Comparison of ENCODE assay signal across 9 mouse cellular contexts in the genomic region with DNA sequence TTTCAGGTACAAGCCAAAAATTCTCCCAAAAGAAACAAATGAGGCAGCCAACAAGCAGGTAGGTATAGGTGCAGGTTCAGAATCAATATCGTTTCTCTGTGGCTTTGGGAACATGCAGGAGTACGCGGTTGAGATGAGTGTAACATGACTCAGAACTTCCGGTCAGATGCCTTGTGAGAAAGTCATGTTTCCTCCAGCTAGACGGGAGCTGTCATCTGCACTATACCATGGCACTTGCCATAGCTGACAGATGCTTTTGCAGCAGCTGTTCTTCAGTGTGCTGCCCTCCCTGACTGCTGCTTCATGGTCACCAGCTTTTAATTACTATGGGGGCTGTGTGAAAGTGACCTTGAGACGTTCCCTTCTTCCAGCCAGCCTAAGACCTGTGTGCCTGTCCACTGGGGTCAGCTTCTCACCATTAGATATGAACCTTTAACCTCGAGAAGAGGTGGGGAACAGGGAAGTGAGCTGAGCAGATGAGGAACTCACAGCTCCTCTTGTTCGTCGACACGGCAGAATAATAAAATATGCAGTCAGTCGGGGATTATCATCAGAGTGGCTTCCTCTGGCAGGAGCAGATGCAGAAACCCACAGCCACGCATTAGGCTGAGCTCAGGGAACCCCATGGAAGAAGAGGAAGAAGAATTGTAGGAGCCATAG. TPM values are rescaled to one million over a fixed set of nuclear protein-coding genes. Genes with fewer than 3 reads are reported as not detected.
DNase-seq lines count a peak whose midpoint lies in the region; ATAC-seq and TF ChIP-seq lines count a peak whose summit lies in the region.
"Had no signal": no experiment of that assay in that cellular context is flagged by ENCODE, and none has a peak within 500 bp of the region (broad histone marks: within the 10 kb centered on the region; RNA-seq: fewer than 3 reads in every experiment).

No protein-coding gene starts in this region.

- no peak for TF ChIP-seq CTCF in kidney, postnatal 0 days (IDR thresholded peaks at IDR 0.05; ENCODE audit: low read depth)
- TF ChIP-seq CTCF in MEL (IDR thresholded peaks at IDR 0.05 in 2 of 3, conservative IDR thresholded peaks at IDR 0.05 in 1 of 3; ENCODE audit: control insufficient read depth in 1 of 3, insufficient read depth in 1 of 3, low read depth in 2 of 3, low read length in 3 of 3, poor library complexity in 1 of 3, severe bottlenecking in 1 of 3), result no peak

- 55% methylated on average over 12 of the region's 12 CpGs for WGBS in kidney, postnatal 0 days
- 33% methylated on average over 12 of the region's 12 CpGs for WGBS in heart, embryonic 16.5 days
- 79% methylated on average over 12 of the region's 12 CpGs for WGBS in forebrain, embryonic 10.5 days

- TF ChIP-seq RAD21 in MEL (IDR thresholded peaks at IDR 0.05; ENCODE audit: low read depth, low read length), result no peak

- no peak for TF ChIP-seq EP300 in MEL (IDR thresholded peaks at IDR 0.05; ENCODE audit: low read depth in 1 of 2, low read length in 2 of 2)

- no peaks in the 10 kb centered on the region for H3K79me2 ChIP-seq in MEL (ENCODE audit: control insufficient read depth, insufficient read depth, low read length, poor library complexity)
- no peaks in the 10 kb centered on the region for H3K79me2 ChIP-seq in myocyte (ENCODE audit: control insufficient read depth, insufficient read depth)

- no peaks in the 10 kb centered on the region for H3K27me3 ChIP-seq in kidney, postnatal 0 days (ENCODE audit: insufficient read depth, low read length)
- no peaks in the 10 kb centered on the region for H3K27me3 ChIP-seq in MEL (ENCODE audit: control insufficient read depth in 1 of 2, insufficient read depth in 2 of 2, low read length in 2 of 2)
- no peaks in the 10 kb centered on the region for H3K27me3 ChIP-seq in heart, embryonic 16.5 days (ENCODE audit: control insufficient read depth, insufficient read depth, low read length)
- no peaks in the 10 kb centered on the region for H3K27me3 ChIP-seq in myocyte (ENCODE audit: control insufficient read depth, insufficient read depth, insufficient read length)
- peaks cover 54% of the 10 kb centered on the region for H3K27me3 ChIP-seq in forebrain, embryonic 10.5 days (ENCODE audit: poor library complexity, severe bottlenecking)

- no peak overlapping the region for H3K27ac ChIP-seq in kidney, postnatal 0 days
- peak overlapping the region; percentile 32; the same call in 1 of the 2 replicates for H3K27ac ChIP-seq in MEL (ENCODE audit: control insufficient read depth, low read depth, low read length)
- H3K27ac ChIP-seq in heart, embryonic 16.5 days (ENCODE audit: low read length), result peak overlapping the region; percentile 14; the same call in 1 of the 2 replicates
- no peak overlapping the region for H3K27ac ChIP-seq in forebrain, embryonic 10.5 days

- no peaks in the 10 kb centered on the region for H3K9me3 ChIP-seq in kidney, postnatal 0 days (replicated peaks; ENCODE audit: low read length)
- no peaks in the 10 kb centered on the region for H3K9me3 ChIP-seq in MEL (replicated peaks; ENCODE audit: insufficient read depth, low read length)
- H3K9me3 ChIP-seq in heart, embryonic 16.5 days (replicated peaks; ENCODE audit: control insufficient read depth, low read length), result no peaks in the 10 kb centered on the region
- no peaks in the 10 kb centered on the region for H3K9me3 ChIP-seq in forebrain, embryonic 10.5 days

- H3K4me2 ChIP-seq in kidney, postnatal 0 days (ENCODE audit: low read length), result no peak overlapping the region
- peak overlapping the region; percentile 42 for H3K4me2 ChIP-seq in heart, embryonic 16.5 days (ENCODE audit: low read depth, low read length)
- peak overlapping the region; percentile 74 for H3K4me2 ChIP-seq in myocyte (ENCODE audit: low read depth)

- H3ac ChIP-seq in myocyte (ENCODE audit: control insufficient read depth, insufficient read length), result no peak overlapping the region

- H3K36me3 ChIP-seq in kidney, postnatal 0 days (ENCODE audit: insufficient read depth, low read length), result no peaks in the 10 kb centered on the region
- H3K36me3 ChIP-seq in MEL (ENCODE audit: control insufficient read depth in 1 of 2, insufficient read depth in 2 of 2, low read length in 2 of 2), result peaks cover 0 to 8% of the 10 kb centered on the region in 2 experiments; a peak in 2 of 4 replicates
- no peaks in the 10 kb centered on the region for H3K36me3 ChIP-seq in heart, embryonic 16.5 days (ENCODE audit: control insufficient read depth, insufficient read depth)
- no peaks in the 10 kb centered on the region for H3K36me3 ChIP-seq in myocyte (ENCODE audit: control insufficient read depth, insufficient read depth)
- H3K36me3 ChIP-seq in forebrain, embryonic 10.5 days (replicated peaks), result no peaks in the 10 kb centered on the region

- no peak overlapping the region for H3K4me3 ChIP-seq in kidney, postnatal 0 days (replicated peaks; ENCODE audit: low read depth, low read length)
- H3K4me3 ChIP-seq in MEL (ENCODE audit: control insufficient read depth in 1 of 2, insufficient read depth in 1 of 2, low read depth in 2 of 2, low read length in 2 of 2) (peak overlapping the region; percentile 29 to 46), myocyte (no peak overlapping the region)
- H3K4me3 ChIP-seq in heart, embryonic 16.5 days (ENCODE audit: low read length), result peak overlapping the region; percentile 3; the same call in 1 of the 2 replicates
- H3K4me3 ChIP-seq in forebrain, embryonic 10.5 days, result no peak overlapping the region

- H3K4me1 ChIP-seq in kidney, postnatal 0 days (replicated peaks; ENCODE audit: insufficient read depth, low read length), result no peaks in the 10 kb centered on the region
- H3K4me1 ChIP-seq in MEL (ENCODE audit: control insufficient read depth in 1 of 2, insufficient read depth in 2 of 2, low read length in 2 of 2), result peaks cover 4 to 10% of the 10 kb centered on the region in 2 experiments; a peak in 3 of 4 replicates
- H3K4me1 ChIP-seq in heart, embryonic 16.5 days (ENCODE audit: control insufficient read depth, insufficient read depth, low read length), result no peaks in the 10 kb centered on the region
- no peaks in the 10 kb centered on the region for H3K4me1 ChIP-seq in forebrain, embryonic 10.5 days

- TF ChIP-seq POLR2A in MEL (IDR thresholded peaks at IDR 0.05; ENCODE audit: control insufficient read depth in 1 of 2, insufficient read depth in 1 of 2, low read depth in 1 of 2, low read length in 2 of 2, poor library complexity in 1 of 2) (no peak), myocyte (IDR thresholded peaks at IDR 0.05; ENCODE audit: insufficient read length, low read depth) (no peak)

- 0 out of 2 replicates have a peak, but pooled peaks have one; percentile 36 for ATAC-seq in kidney, postnatal 0 days (replicated peaks; ENCODE audit: low FRiP score, low read depth)
- ATAC-seq in heart, embryonic 16.5 days (replicated peaks; ENCODE audit: extremely low read depth, insufficient read depth, low FRiP score), result peak; percentile 49; the same call in 1 of the 2 replicates

- no peak overlapping the region for H3K9ac ChIP-seq in kidney, postnatal 0 days (ENCODE audit: low read depth, low read length)
- H3K9ac ChIP-seq in MEL (ENCODE audit: control insufficient read depth, low read depth, low read length, poor library complexity, severe bottlenecking), result peak overlapping the region; percentile 32
- H3K9ac ChIP-seq in heart, embryonic 16.5 days (ENCODE audit: low read length), result no peak overlapping the region

- DNase-seq in kidney, postnatal 0 days (ENCODE audit: low spot score), result peak; percentile 15
- DNase-seq in kidney, adult 8-10 months, result no peak
- peak; percentile 57 for DNase-seq in MEL (ENCODE audit: low read depth, low spot score)
- DNase-seq in layer of hippocampus, postnatal 25 days (ENCODE audit: extremely low spot score in 1 of 2, low spot score in 1 of 2), result no peak
- no peak for DNase-seq in frontal cortex, postnatal 36 days (ENCODE audit: low spot score in 2 of 2)
- DNase-seq in forebrain, embryonic 10.5 days (ENCODE audit: extremely low spot score, low spot score), result no peak
- DNase-seq: lung, adult 2 months had no signal

TF ChIP-seq in MEL, 35 proteins besides CTCF, POLR2A, EP300 and RAD21 (continues in another document):
- no peak for TF ChIP-seq USF2 (IDR thresholded peaks at IDR 0.05; ENCODE audit: borderline replicate concordance in 1 of 2, insufficient read depth in 1 of 2, low read depth in 1 of 2, low read length in 2 of 2)
- TF ChIP-seq MAX (IDR thresholded peaks at IDR 0.05; ENCODE audit: low read length), result no peak
- no peak for TF ChIP-seq MXI1 (IDR thresholded peaks at IDR 0.05; ENCODE audit: low read depth, low read length)
- no peak for TF ChIP-seq ZKSCAN1 (IDR thresholded peaks at IDR 0.05; ENCODE audit: low read depth, low read length)
- TF ChIP-seq POLR2AphosphoS5 (IDR thresholded peaks at IDR 0.05; ENCODE audit: borderline replicate concordance, low read depth, low read length), result no peak

TF ChIP-seq in myocyte, 11 proteins besides CTCF, POLR2A, EP300 and RAD21 (continues in another document):
- TF ChIP-seq SRF (IDR thresholded peaks at IDR 0.05; ENCODE audit: control insufficient read depth, insufficient read length, low read depth) (no peak), CEBPB (IDR thresholded peaks at IDR 0.05; ENCODE audit: insufficient read depth, poor library complexity, severe bottlenecking) (no peak), E2F4 (IDR thresholded peaks at IDR 0.05; ENCODE audit: insufficient read depth) (no peak), REST (IDR thresholded peaks at IDR 0.05; ENCODE audit: insufficient read depth, insufficient read length) (no peak), TCF3 (IDR thresholded peaks at IDR 0.05; ENCODE audit: insufficient read length, low read depth) (peak; percentile 75)

RNA-seq across cellular contexts. Expression of a gene that starts 7.0 kb away (rescaled TPM):
- 0.59 and 0.62 TPM in 2 replicates for polyA plus RNA-seq in kidney, postnatal 0 days (2015; fragmentation: Nextera tagmentation; extraction: Ambion mirVana)
- total RNA-seq in MEL (2012; rRNA removed), result not detected in 2 replicates
- not detected for polyA plus RNA-seq in MEL (2012; ENCODE audit: insufficient read depth in 1 of 2, insufficient read length in 2 of 2, low read depth in 1 of 2, low replicate concordance in 2 of 2, missing spikeins in 1 of 2)
- polyA plus RNA-seq in heart, embryonic 16.5 days (2015; fragmentation: Nextera tagmentation; extraction: Ambion mirVana), result 0.42 and 0.84 TPM in 2 replicates
- polyA plus RNA-seq in myocyte (2012; fragmentation: generic; extraction: Trizol), result not detected
- 1 to 10 TPM; 1.7 TPM for total RNA-seq in layer of hippocampus, postnatal 25 days (2021)
- 0.10 and 0.12 TPM in 2 replicates for polyA plus RNA-seq in forebrain, embryonic 10.5 days (2016; fragmentation: Nextera tagmentation; extraction: Ambion mirVana)

RNA-seq across cellular contexts. Expression of a gene that starts 50.9 kb away (rescaled TPM):
- polyA plus RNA-seq in kidney, postnatal 0 days (2015; fragmentation: Nextera tagmentation; extraction: Ambion mirVana), result 280 and 296 TPM in 2 replicates
- total RNA-seq in MEL (2012; rRNA removed), result 528 and 991 TPM in 2 replicates
- polyA plus RNA-seq in MEL (2012; ENCODE audit: insufficient read depth in 1 of 2, insufficient read length in 2 of 2, low read depth in 1 of 2, low replicate concordance in 2 of 2, missing spikeins in 1 of 2) (100 to 1,000 TPM; 285 to 890 TPM), myocyte (2012; fragmentation: generic; extraction: Trizol) (1,097 TPM)
- 585 and 699 TPM in 2 replicates for polyA plus RNA-seq in heart, embryonic 16.5 days (2015; fragmentation: Nextera tagmentation; extraction: Ambion mirVana)
- total RNA-seq in layer of hippocampus, postnatal 25 days (2021), result 100 to 1,000 TPM; 448 to 493 TPM
- 622 and 624 TPM in 2 replicates for polyA plus RNA-seq in forebrain, embryonic 10.5 days (2016; fragmentation: Nextera tagmentation; extraction: Ambion mirVana)

Comparison
In these comparisons a context has a peak if more than half of its experiments do, and no peak if none do; other contexts are left out.
1. DNase-seq: peak in kidney, postnatal 0 days (single experiment) and MEL (single experiment); none in kidney, adult 8-10 months (0 of 2), layer of hippocampus, postnatal 25 days (0 of 2), frontal cortex, postnatal 36 days (0 of 2) and forebrain, embryonic 10.5 days (single experiment).
2. H3K27ac ChIP-seq: peak in MEL (single experiment) and heart, embryonic 16.5 days (single experiment); none in kidney, postnatal 0 days (single experiment) and forebrain, embryonic 10.5 days (single experiment).
3. H3K4me3 ChIP-seq: peak in MEL (2 of 2) and heart, embryonic 16.5 days (single experiment); none in kidney, postnatal 0 days (single experiment), myocyte (single experiment) and forebrain, embryonic 10.5 days (single experiment).